Comparison of ENCODE assay signal across 7 mouse cellular contexts in genomic region chr13:37854031-37854431, GRCm38 (mm10).
DNase-seq lines count a peak whose midpoint lies in the region; ATAC-seq lines count a peak whose summit lies in the region.

No protein-coding gene starts in this region.

- no peak for ATAC-seq in forebrain, embryonic 14.5 days
- ATAC-seq in hindbrain, embryonic 11.5 days (ENCODE audit: low FRiP score), result no peak
- ATAC-seq in limb, embryonic 15.5 days (ENCODE audit: insufficient number of reproducible peaks, low FRiP score, low TSS enrichment, low read depth), result no peak
- no peak for ATAC-seq in midbrain, embryonic 15.5 days (replicated peaks)
- ATAC-seq in stomach, embryonic 16.5 days (ENCODE audit: insufficient read depth, low FRiP score), result peak; percentile 41; the same call in 1 of the 2 replicates

- no peaks in the 10 kb centered on the region for H3K9me3 ChIP-seq in forebrain, embryonic 14.5 days (replicated peaks; ENCODE audit: control insufficient read depth, low read length)
- no peaks in the 10 kb centered on the region for H3K9me3 ChIP-seq in hindbrain, embryonic 11.5 days (ENCODE audit: control insufficient read depth, low read length)
- no peaks in the 10 kb centered on the region for H3K9me3 ChIP-seq in limb, embryonic 15.5 days
- H3K9me3 ChIP-seq in midbrain, embryonic 15.5 days, result no peaks in the 10 kb centered on the region
- no peaks in the 10 kb centered on the region for H3K9me3 ChIP-seq in stomach, embryonic 16.5 days (replicated peaks; ENCODE audit: control insufficient read depth, low read length)

- no peak overlapping the region for H3K4me3 ChIP-seq in forebrain, embryonic 14.5 days (ENCODE audit: low read depth, low read length)
- no peak overlapping the region for H3K4me3 ChIP-seq in hindbrain, embryonic 11.5 days (ENCODE audit: low read depth, low read length)
- peak overlapping the region; percentile 27 for H3K4me3 ChIP-seq in limb, embryonic 15.5 days
- H3K4me3 ChIP-seq in midbrain, embryonic 15.5 days, result peak overlapping the region; percentile 19
- peak overlapping the region; percentile 34 for H3K4me3 ChIP-seq in stomach, embryonic 16.5 days (replicated peaks; ENCODE audit: low read length)

- WGBS in forebrain, embryonic 14.5 days, result 6% methylated on average over 14 of the region's 14 CpGs
- 2% methylated on average over 14 of the region's 14 CpGs for WGBS in hindbrain, embryonic 11.5 days
- 2% methylated on average over 14 of the region's 14 CpGs for WGBS in limb, embryonic 15.5 days
- 5% methylated on average over 14 of the region's 14 CpGs for WGBS in midbrain, embryonic 15.5 days
- 6% methylated on average over 14 of the region's 14 CpGs for WGBS in stomach, embryonic 16.5 days

- no peak overlapping the region for H3K9ac ChIP-seq in forebrain, embryonic 14.5 days (ENCODE audit: low read length)
- no peak overlapping the region for H3K9ac ChIP-seq in hindbrain, embryonic 11.5 days (ENCODE audit: low read depth, low read length)
- no peak overlapping the region for H3K9ac ChIP-seq in limb, embryonic 15.5 days
- H3K9ac ChIP-seq in midbrain, embryonic 15.5 days, result no peak overlapping the region
- H3K9ac ChIP-seq in stomach, embryonic 16.5 days (ENCODE audit: low read length), result peak overlapping the region; percentile 55

- 0 out of 2 replicates have a peak, but pooled peaks cover 3% of the 10 kb centered on the region for H3K4me1 ChIP-seq in forebrain, embryonic 14.5 days (ENCODE audit: control insufficient read depth, insufficient read depth, low read length)
- peaks cover 3% of the 10 kb centered on the region; the same call in 1 of the 2 replicates for H3K4me1 ChIP-seq in hindbrain, embryonic 11.5 days (replicated peaks; ENCODE audit: control insufficient read depth, insufficient read depth, low read length)
- H3K4me1 ChIP-seq in limb, embryonic 15.5 days, result peaks cover 34% of the 10 kb centered on the region
- peaks cover 24% of the 10 kb centered on the region for H3K4me1 ChIP-seq in midbrain, embryonic 15.5 days
- peaks cover 55% of the 10 kb centered on the region for H3K4me1 ChIP-seq in stomach, embryonic 16.5 days (ENCODE audit: control insufficient read depth, insufficient read depth, low read length)

- peak overlapping the region; percentile 6; the same call in 1 of the 2 replicates for H3K4me2 ChIP-seq in forebrain, embryonic 14.5 days (ENCODE audit: low read length)
- peak overlapping the region; percentile 36 for H3K4me2 ChIP-seq in hindbrain, embryonic 11.5 days (replicated peaks; ENCODE audit: low read depth, low read length)
- H3K4me2 ChIP-seq in limb, embryonic 15.5 days, result peak overlapping the region; percentile 49
- peak overlapping the region; percentile 38 for H3K4me2 ChIP-seq in midbrain, embryonic 15.5 days
- peak overlapping the region; percentile 51 for H3K4me2 ChIP-seq in stomach, embryonic 16.5 days (ENCODE audit: low read depth, low read length)

- H3K27ac ChIP-seq in forebrain, embryonic 14.5 days (ENCODE audit: low read depth, low read length), result no peak overlapping the region
- H3K27ac ChIP-seq in hindbrain, embryonic 11.5 days (ENCODE audit: low read depth, low read length), result no peak overlapping the region
- H3K27ac ChIP-seq in limb, embryonic 15.5 days, result peak overlapping the region; percentile 74
- H3K27ac ChIP-seq in midbrain, embryonic 15.5 days, result no peak overlapping the region
- peak overlapping the region; percentile 86 for H3K27ac ChIP-seq in stomach, embryonic 16.5 days (ENCODE audit: low read length)

- peak; percentile 93 for DNase-seq in ES-CJ7 (ENCODE audit: low read depth, low spot score)
- DNase-seq in adrenal gland, adult 18-20 months (ENCODE audit: low spot score in 2 of 2), result peak; percentile 45 to 52
- no peak for DNase-seq in forebrain, embryonic 14.5 days (ENCODE audit: low spot score)
- DNase-seq in hindbrain, embryonic 11.5 days (ENCODE audit: low spot score), result peak; percentile 48

- H3K27me3 ChIP-seq in forebrain, embryonic 14.5 days (replicated peaks; ENCODE audit: control insufficient read depth, insufficient read depth, low read length), result 0 out of 2 replicates have a peak, but pooled peaks cover 4% of the 10 kb centered on the region
- H3K27me3 ChIP-seq in hindbrain, embryonic 11.5 days (ENCODE audit: control insufficient read depth, insufficient read depth, low read length), result no peaks in the 10 kb centered on the region
- H3K27me3 ChIP-seq in limb, embryonic 15.5 days, result no peaks in the 10 kb centered on the region
- peaks cover 6% of the 10 kb centered on the region for H3K27me3 ChIP-seq in midbrain, embryonic 15.5 days (replicated peaks)
- no peaks in the 10 kb centered on the region for H3K27me3 ChIP-seq in stomach, embryonic 16.5 days (ENCODE audit: control insufficient read depth, insufficient read depth, low read length)

- no peaks in the 10 kb centered on the region for H3K36me3 ChIP-seq in forebrain, embryonic 14.5 days (ENCODE audit: control insufficient read depth, insufficient read depth, low read length)
- H3K36me3 ChIP-seq in hindbrain, embryonic 11.5 days (ENCODE audit: control insufficient read depth, insufficient read depth, low read length), result no peaks in the 10 kb centered on the region
- H3K36me3 ChIP-seq in limb, embryonic 15.5 days, result no peaks in the 10 kb centered on the region
- H3K36me3 ChIP-seq in midbrain, embryonic 15.5 days (replicated peaks), result no peaks in the 10 kb centered on the region
- no peaks in the 10 kb centered on the region for H3K36me3 ChIP-seq in stomach, embryonic 16.5 days (ENCODE audit: control insufficient read depth, insufficient read depth, low read length)

Comparison
In these comparisons a context has a peak if more than half of its experiments do, and no peak if none do; other contexts are left out.
1. H3K27ac ChIP-seq: peak in limb, embryonic 15.5 days (single experiment) and stomach, embryonic 16.5 days (single experiment); none in forebrain, embryonic 14.5 days (single experiment), hindbrain, embryonic 11.5 days (single experiment) and midbrain, embryonic 15.5 days (single experiment).
2. H3K4me3 ChIP-seq: peak in limb, embryonic 15.5 days (single experiment), midbrain, embryonic 15.5 days (single experiment) and stomach, embryonic 16.5 days (single experiment); none in forebrain, embryonic 14.5 days (single experiment) and hindbrain, embryonic 11.5 days (single experiment).
3. Peak in every context shown above with its lines, with median percentiles within 50 percentile points of each other: H3K4me2 ChIP-seq.